Comparison of ENCODE assay signal across 9 mouse cellular contexts in genomic region chr8:18345322-18345721, GRCm38 (mm10).
DNase-seq lines count a peak whose midpoint lies in the region; ATAC-seq and TF ChIP-seq lines count a peak whose summit lies in the region.
"Had no signal": no experiment of that assay in that cellular context is flagged by ENCODE, and none has a peak within 500 bp of the region (broad histone marks: within the 10 kb centered on the region; RNA-seq: fewer than 3 reads in every experiment).

No protein-coding gene starts in this region.

- no peak for TF ChIP-seq POLR2A in myocyte (IDR thresholded peaks at IDR 0.05; ENCODE audit: insufficient read length, low read depth)

- H3K4me3 ChIP-seq in liver, embryonic 12.5 days = no peak overlapping the region
- no peak overlapping the region for H3K4me3 ChIP-seq in embryonic facial prominence, embryonic 10.5 days
- H3K4me3 ChIP-seq in hindbrain, embryonic 15.5 days = no peak overlapping the region
- H3K4me3 ChIP-seq in myocyte = no peak overlapping the region
- H3K4me3 ChIP-seq: embryonic facial prominence, embryonic 15.5 days had no signal

- H3K27ac ChIP-seq in liver, embryonic 12.5 days = no peak overlapping the region
- no peak overlapping the region for H3K27ac ChIP-seq in embryonic facial prominence, embryonic 10.5 days (replicated peaks)
- no peak overlapping the region for H3K27ac ChIP-seq in hindbrain, embryonic 15.5 days (replicated peaks)
- H3K27ac ChIP-seq: embryonic facial prominence, embryonic 15.5 days had no signal

- DNase-seq in liver = peak; percentile 32
- DNase-seq in adrenal gland, postnatal 36 days = peak; percentile 29 to 30
- peak; percentile 54 for DNase-seq in embryonic facial prominence, embryonic 10.5 days (ENCODE audit: low spot score)
- peak; percentile 12 for DNase-seq in left cerebral cortex, adult 11 months (ENCODE audit: low spot score)
- no peak for DNase-seq in B cell, adult 2 months

- no peaks in the 10 kb centered on the region for H3K9me3 ChIP-seq in liver, embryonic 12.5 days (replicated peaks)
- no peaks in the 10 kb centered on the region for H3K9me3 ChIP-seq in embryonic facial prominence, embryonic 10.5 days
- H3K9me3 ChIP-seq in hindbrain, embryonic 15.5 days = no peaks in the 10 kb centered on the region
- H3K9me3 ChIP-seq: embryonic facial prominence, embryonic 15.5 days had no signal

- H3K27me3 ChIP-seq in liver, embryonic 12.5 days (replicated peaks) = no peaks in the 10 kb centered on the region
- no peaks in the 10 kb centered on the region for H3K27me3 ChIP-seq in embryonic facial prominence, embryonic 10.5 days (replicated peaks; ENCODE audit: low read depth, poor library complexity, severe bottlenecking)
- no peaks in the 10 kb centered on the region for H3K27me3 ChIP-seq in hindbrain, embryonic 15.5 days
- no peaks in the 10 kb centered on the region for H3K27me3 ChIP-seq in myocyte (ENCODE audit: control insufficient read depth, insufficient read depth, insufficient read length)
- H3K27me3 ChIP-seq: embryonic facial prominence, embryonic 15.5 days had no signal

- H3K79me2 ChIP-seq in myocyte (ENCODE audit: control insufficient read depth, insufficient read depth) = no peaks in the 10 kb centered on the region

- no peaks in the 10 kb centered on the region for H3K4me1 ChIP-seq in liver, embryonic 12.5 days
- H3K4me1 ChIP-seq in embryonic facial prominence, embryonic 10.5 days = no peaks in the 10 kb centered on the region
- H3K4me1 ChIP-seq in hindbrain, embryonic 15.5 days (replicated peaks) = no peaks in the 10 kb centered on the region
- H3K4me1 ChIP-seq: embryonic facial prominence, embryonic 15.5 days had no signal

- no peak for ATAC-seq in liver, embryonic 12.5 days
- ATAC-seq in hindbrain, embryonic 15.5 days (ENCODE audit: low FRiP score, low read depth) = peak; percentile 84; the same call in 1 of the 2 replicates

- no peaks in the 10 kb centered on the region for H3K36me3 ChIP-seq in liver, embryonic 12.5 days
- H3K36me3 ChIP-seq in embryonic facial prominence, embryonic 10.5 days (replicated peaks) = no peaks in the 10 kb centered on the region
- H3K36me3 ChIP-seq in hindbrain, embryonic 15.5 days = no peaks in the 10 kb centered on the region
- H3K36me3 ChIP-seq in myocyte (ENCODE audit: control insufficient read depth, insufficient read depth) = no peaks in the 10 kb centered on the region
- H3K36me3 ChIP-seq: embryonic facial prominence, embryonic 15.5 days had no signal

- WGBS in liver, embryonic 12.5 days (ENCODE audit: insufficient replicate concordance) = 32% methylated on average over 6 of the region's 6 CpGs
- 38% methylated on average over 6 of the region's 6 CpGs for WGBS in embryonic facial prominence, embryonic 10.5 days
- 20% methylated on average over 6 of the region's 6 CpGs for WGBS in hindbrain, embryonic 15.5 days

- H3ac ChIP-seq in myocyte (ENCODE audit: control insufficient read depth, insufficient read length) = no peak overlapping the region

- no peak overlapping the region for H3K4me2 ChIP-seq in liver, embryonic 12.5 days
- H3K4me2 ChIP-seq in hindbrain, embryonic 15.5 days = no peak overlapping the region
- no peak overlapping the region for H3K4me2 ChIP-seq in myocyte (ENCODE audit: low read depth)
- H3K4me2 ChIP-seq: embryonic facial prominence, embryonic 15.5 days had no signal

- H3K9ac ChIP-seq in liver, embryonic 12.5 days = no peak overlapping the region
- H3K9ac ChIP-seq in hindbrain, embryonic 15.5 days = no peak overlapping the region
- H3K9ac ChIP-seq: embryonic facial prominence, embryonic 15.5 days had no signal

TF ChIP-seq in myocyte, 11 proteins besides CTCF, POLR2A, EP300 and RAD21:
- no peak for TF ChIP-seq TCF12 (IDR thresholded peaks at IDR 0.05; ENCODE audit: insufficient read depth, poor library complexity, severe bottlenecking)
- TF ChIP-seq MYOD1 (IDR thresholded peaks at IDR 0.05; ENCODE audit: control insufficient read depth in 1 of 3, insufficient read length in 2 of 3, low read depth in 2 of 3) = peak; percentile 13 to 88 (median 78)
- TF ChIP-seq TCF3 (IDR thresholded peaks at IDR 0.05; ENCODE audit: insufficient read length, low read depth) = no peak
- no peak for TF ChIP-seq MAX (IDR thresholded peaks at IDR 0.05; ENCODE audit: low read depth)
- no peak for TF ChIP-seq REST (IDR thresholded peaks at IDR 0.05; ENCODE audit: insufficient read depth, insufficient read length)

Comparison
In these comparisons a context has a peak if more than half of its experiments do, and no peak if none do; other contexts are left out.
1. DNase-seq: peak in liver (single experiment), adrenal gland, postnatal 36 days (2 of 2), embryonic facial prominence, embryonic 10.5 days (single experiment) and left cerebral cortex, adult 11 months (single experiment); none in B cell, adult 2 months (0 of 2).